Mouse (Mus musculus): ENCODE measurements around the gene Sema3b.

Gene Sema3b

GRCm38 (mm10) chr9:107608741-107609432, at the start of gene Sema3b:
Gene Sema3b, minus strand, starts transcription at chr9:107609229.
- no peak for DNase-seq (ENCODE audit: extremely low spot score, low read depth, low spot score)

GRCm38 (mm10) chr9:107658096-107658495, 49.1 kb upstream of the Sema3b start:
- DNase-seq (ENCODE audit: extremely low spot score, low read depth, low spot score): no peak

GRCm38 (mm10) chr9:107657144-107657543, 48.1 kb upstream of the Sema3b start:
- DNase-seq (ENCODE audit: extremely low spot score, low read depth, low spot score): no peak

GRCm38 (mm10) chr9:107654585-107654984, 45.6 kb upstream of the Sema3b start:
- DNase-seq (ENCODE audit: extremely low spot score, low read depth, low spot score): no peak

GRCm38 (mm10) chr9:107653474-107653873, 44.4 kb upstream of the Sema3b start:
- no peak for DNase-seq (ENCODE audit: extremely low spot score, low read depth, low spot score)

GRCm38 (mm10) chr9:107650708-107651481, 41.9 kb upstream of the Sema3b start:
- DNase-seq (ENCODE audit: extremely low spot score, low read depth, low spot score): no peak

GRCm38 (mm10) chr9:107650225-107650624, 41.2 kb upstream of the Sema3b start:
- DNase-seq (ENCODE audit: extremely low spot score, low read depth, low spot score): no peak

GRCm38 (mm10) chr9:107648767-107649166, 39.7 kb upstream of the Sema3b start:
- DNase-seq (ENCODE audit: extremely low spot score, low read depth, low spot score): no peak

- DNase-seq (ENCODE audit: extremely low spot score, low read depth, low spot score): no peak
Observed at GRCm38 (mm10) chr9:107646975-107647374, 37.9 kb upstream of the Sema3b start.

- no peak for DNase-seq (ENCODE audit: extremely low spot score, low read depth, low spot score)
Observed at GRCm38 (mm10) chr9:107645577-107645976, 36.5 kb upstream of the Sema3b start.

- no peak for DNase-seq (ENCODE audit: extremely low spot score, low read depth, low spot score)
Observed at GRCm38 (mm10) chr9:107645153-107645510, 36.1 kb upstream of the Sema3b start.

- no peak for DNase-seq (ENCODE audit: extremely low spot score, low read depth, low spot score)
Observed at GRCm38 (mm10) chr9:107644495-107645152, 35.6 kb upstream of the Sema3b start.

- no peak for DNase-seq (ENCODE audit: extremely low spot score, low read depth, low spot score)
Observed at GRCm38 (mm10) chr9:107643544-107644214, 34.6 kb upstream of the Sema3b start.

- no peak for DNase-seq (ENCODE audit: extremely low spot score, low read depth, low spot score)
Observed at GRCm38 (mm10) chr9:107641666-107642065, 32.6 kb upstream of the Sema3b start.

- no peak for DNase-seq (ENCODE audit: extremely low spot score, low read depth, low spot score)
Observed at GRCm38 (mm10) chr9:107640257-107640772, 31.3 kb upstream of the Sema3b start.

- DNase-seq (ENCODE audit: extremely low spot score, low read depth, low spot score): no peak
Observed at GRCm38 (mm10) chr9:107637070-107637469, 28.0 kb upstream of the Sema3b start.

GRCm38 (mm10) chr9:107635279-107636028, 26.4 kb upstream of the Sema3b start, which contains the start of gene Gnai2:
Gene Gnai2, minus strand, starts transcription at chr9:107635367.
- DNase-seq (ENCODE audit: extremely low spot score, low read depth, low spot score): peak; percentile 87

GRCm38 (mm10) chr9:107634406-107635278, 25.6 kb upstream of the Sema3b start:
- DNase-seq (ENCODE audit: extremely low spot score, low read depth, low spot score): no peak

GRCm38 (mm10) chr9:107633661-107634405, 24.8 kb upstream of the Sema3b start:
- DNase-seq (ENCODE audit: extremely low spot score, low read depth, low spot score): no peak

Measured in hindlimb bud, embryonic 11.5 days (tissue).